Mouse (Mus musculus) midbrain, embryonic 14.5 days (tissue): ENCODE results near the gene Zfp692. TPM values are rescaled to one million over a fixed set of nuclear protein-coding genes. Genes with fewer than 3 reads are reported as not detected.

Source experiments
- ATAC-seq: fragments of 200-750 bp; cut with Nextera tagmentation; 2 replicates; pipeline ENCODE4 v1.8.0; 2017; ENCODE audit warnings: moderate number of reproducible peaks, moderate library complexity; ENCODE audit not compliant: low FRiP score, low TSS enrichment
- DNase-seq: peaks from one replicate; pipeline ENCODE4 v3.0.0-alpha.2; 2015
- H3K27ac ChIP-seq: fragments of 300-500 bp; sonication (generic); replicated peaks from 2 replicates; pipeline ENCODE4 v1.5.1; 2014; ENCODE audit warnings: mild to moderate bottlenecking, low read depth, low read length, moderate library complexity
- H3K27me3 ChIP-seq: fragments of 300-500 bp; sonication (generic); 2 replicates; pipeline ENCODE4 v1.6.1; 2014; ENCODE audit warnings: low read length, control low read depth, mixed read lengths; ENCODE audit not compliant: control insufficient read depth, insufficient read depth
- H3K36me3 ChIP-seq: fragments of 300-500 bp; sonication (generic); 2 replicates; pipeline ENCODE4 v1.6.1; 2014; ENCODE audit warnings: low read length, control low read depth; ENCODE audit not compliant: control insufficient read depth, insufficient read depth
- H3K4me1 ChIP-seq: fragments of 300-500 bp; sonication (generic); 2 replicates; pipeline ENCODE4 v1.6.1; 2014; ENCODE audit warnings: mild to moderate bottlenecking, antibody characterized with exemption, low read length, control low read depth; ENCODE audit not compliant: control insufficient read depth, insufficient read depth
- H3K4me2 ChIP-seq: fragments of 300-500 bp; sonication (generic); 2 replicates; pipeline ENCODE4 v1.6.1; 2014; ENCODE audit warnings: mild to moderate bottlenecking, low read length, moderate library complexity
- H3K4me3 ChIP-seq: fragments of 300-500 bp; sonication (generic); replicated peaks from 2 replicates; pipeline ENCODE4 v1.5.1; 2014; ENCODE audit warnings: low read depth, low read length
- H3K9ac ChIP-seq: fragments of 300-500 bp; sonication (generic); replicated peaks from 2 replicates; pipeline ENCODE4 v1.6.1; 2014; ENCODE audit warnings: mild to moderate bottlenecking, low read length, moderate library complexity
- H3K9me3 ChIP-seq: fragments of 300-500 bp; sonication (generic); 2 replicates; pipeline ENCODE4 v1.6.1; 2016; ENCODE audit warnings: low read length, control low read depth, mixed read lengths; ENCODE audit not compliant: control insufficient read depth
- WGBS: fragments of 180-500 bp; shearing (Covaris S2); extraction: QIAGEN DNeasy Blood & Tissue Kit; methylation state at CpG from one replicate; pipeline ENCODE4 v1.1.7; 2014; 5-methylcytosine and 5-hydroxymethylcytosine counted together
- polyA plus RNA-seq: library from polyadenylated mRNA; unstranded; fragments of >200 nt; fragmentation: Nextera tagmentation; extraction: Ambion mirVana; gene quantifications from 2 replicates; pipeline ENCODE4 v1.2.1, GENCODE M21; 2014

Gene Zfp692
- polyA plus RNA-seq, 1 experiment from 2014 or later = 14.2 TPM

- no peaks in the 10 kb centered on the region for H3K4me1 ChIP-seq
- DNase-seq = no peak
- H3K9me3 ChIP-seq = no peaks in the 10 kb centered on the region
- no peak for ATAC-seq
- H3K27ac ChIP-seq = no peak overlapping the region
- WGBS = 86% methylated on average over 17 of the region's 17 CpGs
- H3K4me3 ChIP-seq = no peak overlapping the region
- no peaks in the 10 kb centered on the region for H3K27me3 ChIP-seq
- H3K9ac ChIP-seq = no peak overlapping the region
- H3K36me3 ChIP-seq = peaks cover 47% of the 10 kb centered on the region
- H3K4me2 ChIP-seq = no peak overlapping the region
These were observed 9.5 kb downstream of the Zfp692 start for GRCm38 (mm10) chr11:58316344-58316743.

GRCm38 (mm10) chr11:58316768-58317390, 10.0 kb downstream of the Zfp692 start:
- 73% methylated on average over 28 of the region's 28 CpGs for WGBS

GRCm38 (mm10) chr11:58322824-58323569, 16.1 kb downstream of the Zfp692 start:
- H3K27me3 ChIP-seq = no peaks in the 10 kb centered on the region
- H3K9ac ChIP-seq = peak overlapping the region; percentile 86
- peak; percentile 99 for ATAC-seq
- peak overlapping the region; percentile 96 for H3K27ac ChIP-seq
- peak overlapping the region; percentile 78 for H3K4me3 ChIP-seq
- WGBS = under 1% methylated on average over 63 of the region's 63 CpGs
- no peaks in the 10 kb centered on the region for H3K9me3 ChIP-seq
- peak; percentile 97 for DNase-seq
- H3K36me3 ChIP-seq = peaks cover 26% of the 10 kb centered on the region
- peak overlapping the region; percentile 95 for H3K4me2 ChIP-seq
- H3K4me1 ChIP-seq = peaks cover 13% of the 10 kb centered on the region

More at GRCm38 (mm10) chr11:58316768-58317390, 10.0 kb downstream of the Zfp692 start:
- Histone ChIP-seq H3K27me3 (no peaks in the 10 kb centered on the region), H3K27ac (no peak overlapping the region), H3K36me3 (peaks cover 48% of the 10 kb centered on the region), H3K4me3 (no peak overlapping the region), H3K9me3 (no peaks in the 10 kb centered on the region), H3K9ac (no peak overlapping the region), H3K4me1 (peaks cover 2% of the 10 kb centered on the region; the same call in 1 of the 2 replicates), H3K4me2 (no peak overlapping the region)
- ATAC-seq (no peak), DNase-seq (no peak)

- Histone ChIP-seq H3K4me3 (peak overlapping the region; percentile 78), H3K4me1 (peaks cover 13% of the 10 kb centered on the region), H3K27me3 (no peaks in the 10 kb centered on the region), H3K9ac (peak overlapping the region; percentile 86), H3K27ac (peak overlapping the region; percentile 96), H3K4me2 (peak overlapping the region; percentile 95), H3K9me3 (no peaks in the 10 kb centered on the region), H3K36me3 (peaks cover 22% of the 10 kb centered on the region)
- ATAC-seq = no peak
- no peak for DNase-seq
- 15% methylated on average over 24 of the region's 24 CpGs for WGBS
These were observed 16.9 kb downstream of the Zfp692 start for GRCm38 (mm10) chr11:58323570-58324340.

- Histone ChIP-seq H3K9ac (no peak overlapping the region), H3K27me3 (no peaks in the 10 kb centered on the region), H3K36me3 (peaks cover 15% of the 10 kb centered on the region), H3K4me3 (no peak overlapping the region), H3K4me1 (peaks cover 22% of the 10 kb centered on the region), H3K9me3 (no peaks in the 10 kb centered on the region), H3K27ac (no peak overlapping the region), H3K4me2 (no peak overlapping the region)
- DNase-seq (no peak), ATAC-seq (no peak)
- 90% methylated on average over 3 of the region's 3 CpGs for WGBS
These were observed 17.9 kb downstream of the Zfp692 start for GRCm38 (mm10) chr11:58324614-58325229.

- no peak for DNase-seq
- peaks cover 29% of the 10 kb centered on the region for H3K4me1 ChIP-seq
- H3K9me3 ChIP-seq = no peaks in the 10 kb centered on the region
- no peak overlapping the region for H3K4me2 ChIP-seq
- peaks cover 7% of the 10 kb centered on the region for H3K36me3 ChIP-seq
- H3K9ac ChIP-seq = no peak overlapping the region
- WGBS = 93% methylated on average over 3 of the region's 3 CpGs
- ATAC-seq = no peak
- no peak overlapping the region for H3K4me3 ChIP-seq
- no peaks in the 10 kb centered on the region for H3K27me3 ChIP-seq
- H3K27ac ChIP-seq = no peak overlapping the region
These were observed 19.9 kb downstream of the Zfp692 start for GRCm38 (mm10) chr11:58326781-58327180.

GRCm38 (mm10) chr11:58329906-58330275, 23.0 kb downstream of the Zfp692 start:
- Histone ChIP-seq H3K27me3 (no peaks in the 10 kb centered on the region), H3K4me1 (peaks cover 25% of the 10 kb centered on the region), H3K27ac (peak overlapping the region; percentile 83), H3K4me3 (peak overlapping the region; percentile 91), H3K36me3 (peaks cover 26% of the 10 kb centered on the region), H3K9me3 (no peaks in the 10 kb centered on the region), H3K4me2 (peak overlapping the region; percentile 95), H3K9ac (peak overlapping the region; percentile 86)
- peak; percentile 38 for ATAC-seq
- WGBS = under 1% methylated on average over 21 of the region's 21 CpGs
- no peak for DNase-seq
